Mouse (Mus musculus) CH12F3 (cell line): Measurements from ENCODE around the gene Sptbn4.

Experiments
- in situ Hi-C: fragments of 300-500 bp; cut with MboI; formaldehyde crosslinking; loops from 2 replicates; pipeline ENCODE4 v1.14.3; 2020; ENCODE audit warnings: low sequenced_read_pairs

Gene Sptbn4

GRCm38 (mm10) chr7:27329326-27329947 is 118.0 kb downstream of the Sptbn4 start:
- in situ Hi-C loops: no loop called here

- in situ Hi-C loops: no loop called here
Observed at GRCm38 (mm10) chr7:27328648-27329047, 118.8 kb downstream of the Sptbn4 start.

GRCm38 (mm10) chr7:27328161-27328560 is 119.3 kb downstream of the Sptbn4 start:
- in situ Hi-C loops: no loop called here

- in situ Hi-C loops: no loop called here
Observed at GRCm38 (mm10) chr7:27327500-27327899, 120.0 kb downstream of the Sptbn4 start.

- in situ Hi-C loops: no loop called here
Observed at GRCm38 (mm10) chr7:27326101-27326880, 121.2 kb downstream of the Sptbn4 start.

GRCm38 (mm10) chr7:27325697-27326096 is 121.8 kb downstream of the Sptbn4 start:
- in situ Hi-C loops: no loop called here

GRCm38 (mm10) chr7:27324928-27325327 is 122.6 kb downstream of the Sptbn4 start:
- in situ Hi-C loops: no loop called here

GRCm38 (mm10) chr7:27324161-27324560 is 123.3 kb downstream of the Sptbn4 start:
- in situ Hi-C loops: no loop called here

- in situ Hi-C loops: no loop called here
Observed at GRCm38 (mm10) chr7:27323001-27323400, 124.5 kb downstream of the Sptbn4 start.

- in situ Hi-C loops: no loop called here
Observed at GRCm38 (mm10) chr7:27322291-27322690, 125.2 kb downstream of the Sptbn4 start.

- in situ Hi-C loops: no loop called here
Observed at GRCm38 (mm10) chr7:27319411-27319810, 128.1 kb downstream of the Sptbn4 start.

GRCm38 (mm10) chr7:27315958-27316357 is 131.5 kb downstream of the Sptbn4 start:
- in situ Hi-C loops: no loop called here

GRCm38 (mm10) chr7:27314393-27314792 is 133.1 kb downstream of the Sptbn4 start:
- in situ Hi-C loops: no loop called here

- in situ Hi-C loops: no loop called here
Observed at GRCm38 (mm10) chr7:27311651-27312284, 135.7 kb downstream of the Sptbn4 start.

GRCm38 (mm10) chr7:27310996-27311535 is 136.4 kb downstream of the Sptbn4 start:
- in situ Hi-C loops: no loop called here

GRCm38 (mm10) chr7:27310306-27310705 is 137.2 kb downstream of the Sptbn4 start:
- in situ Hi-C loops: no loop called here

- in situ Hi-C loops: no loop called here
Observed at GRCm38 (mm10) chr7:27309832-27310231, 137.7 kb downstream of the Sptbn4 start.

GRCm38 (mm10) chr7:27308821-27309549 is 138.5 kb downstream of the Sptbn4 start:
- in situ Hi-C loops: no loop called here

GRCm38 (mm10) chr7:27307551-27307950 is 139.9 kb downstream of the Sptbn4 start:
- in situ Hi-C loops: no loop called here
